In genomic region chr7:98347471-98347870, GRCm38 (mm10) we compare ENCODE assay signal across 9 mouse cellular contexts. TPM values are rescaled to one million over a fixed set of nuclear protein-coding genes. Genes with fewer than 3 reads are reported as not detected.
"Had no signal": no experiment of that assay in that cellular context is flagged by ENCODE, and none has a peak within 500 bp of the region (broad histone marks: within the 10 kb centered on the region; RNA-seq: fewer than 3 reads in every experiment).

No protein-coding gene starts in this region.

- H3K9ac ChIP-seq: intestine, embryonic 15.5 days; kidney, embryonic 15.5 days; midbrain, embryonic 12.5 days; midbrain, embryonic 15.5 days; neural tube, embryonic 12.5 days; neural tube, embryonic 15.5 days had no signal

- DNase-seq: kidney, adult 11 months had no signal

- H3K4me3 ChIP-seq: intestine, embryonic 15.5 days; kidney, embryonic 15.5 days; left cerebral cortex, adult 2 months; midbrain, embryonic 12.5 days; midbrain, embryonic 15.5 days; neural tube, embryonic 12.5 days; neural tube, embryonic 15.5 days had no signal

- ATAC-seq: intestine, embryonic 15.5 days; midbrain, embryonic 15.5 days had no signal

- H3K4me2 ChIP-seq: intestine, embryonic 15.5 days; kidney, embryonic 15.5 days; midbrain, embryonic 12.5 days; midbrain, embryonic 15.5 days; neural tube, embryonic 12.5 days; neural tube, embryonic 15.5 days had no signal

- H3K27ac ChIP-seq: intestine, embryonic 15.5 days; kidney, embryonic 15.5 days; left cerebral cortex, adult 2 months; midbrain, embryonic 12.5 days; midbrain, embryonic 15.5 days; neural tube, embryonic 12.5 days; neural tube, embryonic 15.5 days had no signal

- H3K4me1 ChIP-seq: intestine, embryonic 15.5 days; kidney, embryonic 15.5 days; midbrain, embryonic 15.5 days had no signal

- H3K27me3 ChIP-seq: midbrain, embryonic 15.5 days; neural tube, embryonic 12.5 days had no signal

- H3K9me3 ChIP-seq: intestine, embryonic 15.5 days; kidney, embryonic 15.5 days; midbrain, embryonic 12.5 days; midbrain, embryonic 15.5 days; neural tube, embryonic 12.5 days; neural tube, embryonic 15.5 days had no signal

RNA-seq across cellular contexts. Expression of gene Tsku, which starts 13.7 kb away (rescaled TPM):
- total RNA-seq: megakaryocyte progenitor cell, adult 5-6 weeks had no signal
